Mouse (Mus musculus): ENCODE data around the gene Slc34a1. TPM values are rescaled to one million over a fixed set of nuclear protein-coding genes. Genes with fewer than 3 reads are reported as not detected.

Slc34a1 gene
- total RNA-seq, 1 experiment from 2014 or later, result not detected

DNA sequence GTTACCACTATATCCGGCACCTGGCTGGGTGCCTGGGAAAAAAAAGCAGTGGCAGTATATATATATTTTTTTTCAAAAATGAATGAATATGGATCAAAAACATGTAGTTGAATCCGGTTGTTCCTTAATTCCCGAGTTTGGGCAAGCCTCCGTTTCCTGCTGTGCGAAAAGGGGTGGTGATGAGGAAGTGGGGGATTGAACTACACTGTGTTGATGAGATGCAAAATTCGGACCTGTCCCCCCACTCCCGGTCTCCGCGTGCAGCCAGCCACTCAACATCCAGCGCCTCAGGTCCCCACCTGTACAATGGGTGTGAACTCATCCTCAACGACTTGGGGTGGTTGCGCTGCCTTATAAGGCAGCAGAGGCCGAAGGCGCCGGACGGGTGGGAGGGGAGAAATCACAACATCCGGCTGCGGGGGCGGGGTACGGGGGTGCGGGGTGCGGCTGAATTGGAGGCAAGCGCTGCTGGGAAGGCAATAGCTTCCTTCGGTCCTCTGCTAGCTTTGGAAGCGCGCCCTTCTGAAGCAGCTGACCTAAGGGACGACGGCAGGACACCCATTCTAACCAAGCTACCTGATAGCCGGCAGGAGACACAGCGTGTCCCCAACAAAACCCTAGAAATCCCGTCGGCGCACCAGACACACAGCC, 46.4 kb downstream of the Slc34a1 start:
- peak; percentile 85 for DNase-seq

DNA sequence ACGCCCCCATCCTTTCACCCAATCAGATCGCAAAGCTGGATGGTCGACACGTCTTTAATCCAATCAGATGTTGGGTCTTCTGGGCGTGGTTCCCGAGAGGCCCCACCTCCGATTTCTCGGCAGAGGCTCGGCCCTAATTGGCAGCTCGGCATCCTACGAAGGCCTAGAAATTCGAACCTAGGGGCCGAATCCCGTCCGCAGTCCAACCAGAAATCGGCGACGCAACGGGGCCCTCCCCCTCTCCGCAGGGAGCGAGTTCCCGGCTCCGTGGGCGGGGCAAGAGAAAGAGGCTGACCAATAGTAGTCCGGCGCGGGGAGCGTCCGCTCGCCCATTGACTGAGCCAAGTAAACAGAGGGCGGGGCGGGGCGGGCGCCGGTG, 46.9 kb downstream of the Slc34a1 start, which contains the start of gene Grk6:
Gene Grk6 (plus strand): TSS at position 136 of the 379 bp plus-strand sequence.
- peak; percentile 99 for DNase-seq

DNA sequence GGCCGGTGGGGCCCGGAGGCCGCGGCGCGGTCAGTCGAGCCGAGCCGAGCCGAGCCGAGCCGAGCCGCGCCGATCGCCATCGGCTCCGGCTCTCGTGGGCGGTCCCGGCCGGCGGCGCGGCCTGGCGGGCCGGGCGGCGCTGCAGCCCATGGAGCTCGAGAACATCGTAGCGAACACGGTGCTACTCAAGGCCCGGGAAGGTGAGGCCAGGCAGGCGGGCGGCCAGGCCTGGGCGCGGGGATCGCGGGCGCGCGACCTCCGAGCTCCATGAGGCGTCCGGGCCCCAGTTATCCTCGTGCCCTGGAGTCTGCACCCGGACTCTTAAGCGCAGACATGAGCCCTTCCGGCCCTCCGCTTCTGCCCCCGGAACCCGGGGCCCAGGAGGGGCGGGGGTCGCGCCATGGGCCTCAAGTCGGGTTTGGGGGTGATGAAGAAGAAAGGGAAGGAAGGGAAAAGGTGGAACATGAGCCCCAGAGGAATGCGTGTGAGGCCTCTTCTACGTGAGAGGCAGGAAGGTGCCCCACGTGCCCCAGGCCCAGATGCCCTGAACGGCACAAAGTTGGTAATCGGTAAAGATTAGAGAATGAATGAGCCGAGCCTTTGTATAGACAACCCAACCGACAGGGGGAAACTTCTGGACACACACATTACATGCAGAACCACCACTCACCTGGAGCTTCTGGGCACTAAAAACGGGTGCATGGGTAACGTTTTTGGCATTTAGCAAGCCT, 47.5 kb downstream of the Slc34a1 start:
- no peak for DNase-seq

DNA sequence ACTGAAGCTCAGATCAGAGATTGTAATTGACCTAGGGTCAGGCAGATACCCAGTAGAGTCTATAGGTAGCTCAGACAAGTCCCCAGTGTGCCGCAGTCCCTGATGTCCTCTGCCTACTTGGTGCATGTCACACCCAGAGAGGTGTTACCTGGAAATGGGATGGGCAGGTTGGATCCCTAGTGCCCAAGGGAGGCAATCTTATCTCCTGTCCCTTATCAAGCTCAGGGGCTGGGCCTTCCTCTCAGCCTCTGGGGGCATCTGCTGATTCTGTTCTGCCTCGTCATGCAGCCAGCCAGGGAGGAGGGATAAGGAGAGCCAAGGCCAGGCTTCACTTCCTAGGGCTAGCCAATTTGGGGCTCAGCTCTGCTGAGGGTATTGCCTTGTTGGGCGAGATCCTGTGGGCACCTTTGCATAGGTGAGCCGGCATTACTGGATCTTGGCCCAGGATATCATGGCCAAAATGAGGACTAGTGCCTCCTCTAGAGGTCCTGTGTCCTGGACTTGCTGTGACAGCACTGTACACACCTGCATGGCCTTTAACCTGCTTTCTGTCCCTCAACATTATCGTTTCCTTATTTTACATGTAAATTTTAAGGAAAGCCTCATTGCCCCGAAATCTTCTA, 48.6 kb downstream of the Slc34a1 start:
- DNase-seq, result peak; percentile 1

DNA sequence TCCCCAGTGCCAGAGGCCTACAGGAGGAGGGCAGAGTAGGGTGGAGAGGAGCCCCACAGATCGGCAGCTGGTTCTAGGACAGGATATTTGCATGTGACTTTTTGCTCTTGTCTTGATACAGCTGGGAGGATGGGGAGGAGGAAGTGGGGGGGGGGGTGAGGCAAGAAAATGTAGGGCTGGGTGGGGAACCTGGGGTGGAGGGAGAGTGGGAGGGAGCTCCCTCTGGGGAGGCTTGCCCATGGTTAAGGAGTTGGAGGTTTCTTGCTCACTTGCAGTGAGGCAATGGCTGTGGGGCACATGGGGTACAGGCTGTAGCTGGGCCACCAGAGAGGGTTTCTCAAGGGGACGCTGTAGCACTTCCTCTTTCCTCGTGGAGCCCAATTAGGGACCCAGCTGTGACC, 49.6 kb downstream of the Slc34a1 start:
- no peak for DNase-seq

DNA sequence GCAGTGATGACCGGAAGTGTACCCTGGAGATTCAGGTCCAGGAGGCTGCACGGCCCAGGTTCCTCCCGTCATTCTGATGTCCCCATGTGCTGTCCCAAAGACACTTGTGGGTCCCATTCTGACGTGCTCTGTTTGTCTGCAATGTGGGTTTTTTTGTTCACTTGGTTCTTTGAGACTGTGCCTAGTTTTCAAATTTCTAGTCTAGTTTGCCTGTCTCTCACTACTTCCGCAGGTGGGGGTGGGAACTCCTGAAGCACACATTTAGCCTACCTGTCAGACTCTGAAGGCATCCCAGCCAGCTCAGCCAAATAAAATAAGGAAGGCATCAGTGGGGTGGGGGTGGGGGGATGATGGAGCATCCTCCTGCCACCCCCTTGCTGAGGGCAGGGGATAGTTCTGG, 50.1 kb downstream of the Slc34a1 start:
- DNase-seq, result peak; percentile 0

DNA sequence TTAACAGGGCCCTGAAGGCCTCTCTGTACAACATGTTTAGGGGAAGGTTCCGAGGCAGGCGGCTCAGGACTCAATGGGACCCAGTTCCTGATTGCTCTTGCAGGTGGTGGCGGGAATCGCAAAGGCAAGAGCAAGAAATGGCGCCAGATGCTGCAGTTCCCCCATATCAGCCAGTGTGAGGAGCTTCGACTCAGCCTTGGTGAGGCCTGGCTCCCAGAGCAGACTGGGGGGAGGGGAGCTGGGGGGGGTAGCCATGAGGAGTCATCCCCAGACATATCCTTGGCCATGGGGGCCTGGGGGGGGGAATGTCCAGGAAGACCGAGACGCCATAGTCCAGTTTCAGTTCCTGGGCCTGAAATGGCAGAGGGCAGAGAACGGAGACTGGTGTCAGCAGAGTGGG, 51.2 kb downstream of the Slc34a1 start:
- DNase-seq, result peak; percentile 1

DNA sequence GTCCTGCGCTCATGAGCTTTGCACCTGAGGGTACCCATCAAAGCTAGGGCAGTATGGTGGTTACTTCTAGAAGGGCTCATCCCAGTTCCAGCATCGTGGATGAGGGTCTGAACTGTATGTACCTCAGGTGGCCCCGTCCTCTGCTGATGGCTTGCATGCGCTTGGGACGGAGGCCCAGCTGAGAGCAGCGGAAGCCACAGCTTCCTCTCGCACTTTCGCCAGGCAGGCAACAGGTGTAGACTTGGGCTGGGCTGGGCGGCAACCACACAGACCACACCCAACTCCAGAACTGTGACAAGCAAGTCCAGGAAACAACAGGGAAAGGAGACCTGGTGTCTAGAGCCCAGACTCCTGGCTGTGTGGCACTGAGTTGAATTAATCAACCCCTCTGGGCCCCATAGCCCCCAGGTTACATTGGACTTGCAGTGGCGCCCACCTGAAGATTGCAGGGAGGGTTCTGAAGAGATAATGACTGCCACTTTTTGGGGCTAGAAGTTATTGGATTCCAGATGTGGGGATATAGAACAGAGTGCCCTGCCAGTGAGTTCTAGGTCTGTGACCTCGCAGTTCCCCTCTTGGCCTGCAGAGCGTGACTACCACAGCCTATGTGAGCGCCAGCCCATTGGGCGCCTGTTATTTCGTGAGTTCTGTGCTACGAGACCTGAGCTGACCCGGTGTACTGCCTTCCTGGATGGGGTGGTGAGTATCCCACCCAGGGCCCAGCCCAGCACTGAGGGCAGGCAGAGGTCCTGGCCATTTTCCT, 51.9 kb downstream of the Slc34a1 start:
- DNase-seq, result no peak

DNA sequence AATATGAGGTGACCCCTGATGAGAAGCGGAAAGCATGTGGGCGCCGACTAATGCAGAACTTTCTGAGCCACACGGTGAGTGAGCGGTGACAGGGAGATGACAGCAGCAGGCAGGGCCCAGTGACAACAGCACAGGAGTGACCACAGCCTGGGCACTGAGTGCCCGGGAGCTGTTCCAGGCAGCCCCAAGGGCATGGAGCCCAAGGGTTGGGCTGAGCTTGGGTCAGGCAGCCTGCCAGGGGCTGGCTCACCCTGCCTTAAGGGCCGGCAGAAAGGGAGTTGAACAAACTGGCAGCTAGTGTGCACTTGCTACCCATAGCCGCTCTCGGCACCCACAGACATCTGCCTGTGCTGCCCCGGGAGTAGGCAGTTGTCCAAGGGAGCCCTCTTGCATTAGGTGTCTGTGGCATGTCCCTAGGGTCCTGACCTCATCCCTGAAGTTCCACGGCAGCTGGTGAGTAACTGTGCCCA, 52.6 kb downstream of the Slc34a1 start:
- peak; percentile 90 for DNase-seq

DNA sequence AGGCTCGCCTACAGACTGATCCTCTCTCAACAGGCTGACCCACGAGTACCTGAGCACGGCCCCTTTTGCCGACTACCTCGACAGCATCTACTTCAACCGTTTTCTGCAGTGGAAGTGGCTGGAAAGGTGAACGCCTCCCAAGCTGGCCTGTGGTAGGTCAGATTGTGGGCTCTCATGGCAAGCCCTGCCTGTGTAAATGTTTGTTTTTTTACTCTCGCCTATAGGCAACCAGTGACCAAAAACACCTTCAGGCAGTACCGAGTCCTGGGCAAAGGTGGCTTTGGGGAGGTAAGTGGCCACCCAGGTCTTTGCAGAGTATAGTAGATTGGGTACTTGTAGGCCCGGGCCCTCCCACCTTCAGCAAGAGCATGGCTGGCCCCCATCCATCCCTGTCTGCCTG, 53.3 kb downstream of the Slc34a1 start:
- DNase-seq, result no peak

DNA sequence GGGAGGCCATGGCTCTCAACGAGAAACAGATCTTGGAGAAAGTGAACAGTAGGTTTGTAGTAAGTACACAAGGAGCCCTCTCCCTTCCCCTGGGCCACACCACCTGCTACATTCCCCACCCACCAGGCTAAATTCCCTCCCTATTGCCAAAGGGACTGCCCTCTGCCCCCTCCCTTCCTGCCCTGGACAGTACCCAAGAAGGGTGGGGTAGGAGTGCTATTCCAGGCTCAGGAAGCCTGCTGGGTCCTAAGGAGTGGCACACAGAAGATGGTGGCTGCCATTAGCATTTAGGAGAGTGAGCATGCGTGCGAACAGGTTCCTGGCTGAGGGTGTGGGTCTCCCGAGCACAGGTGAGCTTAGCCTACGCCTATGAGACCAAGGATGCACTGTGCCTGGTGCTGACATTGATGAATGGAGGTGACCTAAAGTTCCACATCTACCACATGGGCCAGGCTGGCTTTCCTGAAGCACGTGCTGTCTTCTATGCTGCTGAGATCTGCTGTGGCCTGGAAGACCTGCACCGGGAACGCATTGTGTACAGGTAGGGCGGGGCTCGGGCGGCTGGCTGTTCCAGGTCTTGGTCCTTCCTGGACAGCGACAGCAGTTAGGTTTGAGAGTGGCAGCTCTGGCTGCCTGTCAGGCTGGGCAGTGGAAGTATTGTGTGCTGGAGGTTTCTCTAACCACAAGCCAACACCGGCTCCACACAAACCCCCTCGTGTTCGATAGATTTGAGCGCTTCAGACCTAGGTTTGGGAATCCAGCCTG, 54.0 kb downstream of the Slc34a1 start:
- DNase-seq, result no peak

DNA sequence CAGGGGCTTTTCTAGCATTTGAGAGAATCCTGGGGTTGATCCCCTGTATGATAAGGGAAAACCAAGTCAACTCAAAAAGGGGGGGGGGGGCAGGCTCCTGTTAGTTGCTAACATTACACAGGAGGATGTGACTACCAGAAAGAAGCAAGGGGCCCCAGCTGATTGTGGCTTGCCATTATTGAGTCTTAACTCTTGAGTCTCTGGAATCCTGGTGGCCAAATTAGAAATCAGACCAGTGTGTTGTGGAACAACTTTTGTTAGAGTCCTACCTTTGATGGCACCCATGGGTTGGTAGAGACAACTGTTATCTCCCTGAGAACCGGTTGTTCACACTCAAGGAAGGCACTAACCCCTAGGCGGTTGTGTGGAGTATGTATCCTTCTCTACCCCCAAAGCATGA, 65.0 kb downstream of the Slc34a1 start:
- DNase-seq, result no peak

DNA sequence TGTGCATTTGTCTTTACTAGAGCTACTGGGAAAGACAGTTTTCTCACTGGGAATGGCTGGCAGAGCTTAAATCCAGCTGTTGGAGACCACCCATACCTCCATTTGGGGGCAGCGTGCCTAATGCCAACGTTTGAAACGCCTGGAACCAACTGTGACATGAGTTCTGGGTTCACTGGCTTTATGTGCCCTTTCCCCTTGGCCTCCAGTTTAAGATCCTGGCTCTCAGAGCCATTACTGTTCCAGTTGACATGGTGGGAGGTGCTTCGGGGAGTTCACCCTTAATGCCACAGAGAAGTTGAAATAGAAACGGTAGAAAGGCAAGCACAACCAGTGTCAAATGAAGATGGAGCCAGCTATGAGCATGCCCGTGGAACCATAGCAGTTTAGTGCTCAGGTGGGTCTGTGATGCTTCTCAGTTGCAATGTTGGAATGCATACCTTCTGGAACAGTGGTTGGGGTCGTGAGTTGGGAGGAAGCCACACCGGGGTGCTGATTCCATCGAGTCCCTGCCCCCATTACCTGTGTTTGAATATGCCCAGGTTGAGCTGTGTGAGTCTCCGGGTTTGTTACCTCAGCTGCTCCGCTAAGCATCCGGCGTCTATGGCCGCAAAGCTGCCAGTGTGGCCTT, 65.5 kb downstream of the Slc34a1 start:
- no peak for DNase-seq

DNA sequence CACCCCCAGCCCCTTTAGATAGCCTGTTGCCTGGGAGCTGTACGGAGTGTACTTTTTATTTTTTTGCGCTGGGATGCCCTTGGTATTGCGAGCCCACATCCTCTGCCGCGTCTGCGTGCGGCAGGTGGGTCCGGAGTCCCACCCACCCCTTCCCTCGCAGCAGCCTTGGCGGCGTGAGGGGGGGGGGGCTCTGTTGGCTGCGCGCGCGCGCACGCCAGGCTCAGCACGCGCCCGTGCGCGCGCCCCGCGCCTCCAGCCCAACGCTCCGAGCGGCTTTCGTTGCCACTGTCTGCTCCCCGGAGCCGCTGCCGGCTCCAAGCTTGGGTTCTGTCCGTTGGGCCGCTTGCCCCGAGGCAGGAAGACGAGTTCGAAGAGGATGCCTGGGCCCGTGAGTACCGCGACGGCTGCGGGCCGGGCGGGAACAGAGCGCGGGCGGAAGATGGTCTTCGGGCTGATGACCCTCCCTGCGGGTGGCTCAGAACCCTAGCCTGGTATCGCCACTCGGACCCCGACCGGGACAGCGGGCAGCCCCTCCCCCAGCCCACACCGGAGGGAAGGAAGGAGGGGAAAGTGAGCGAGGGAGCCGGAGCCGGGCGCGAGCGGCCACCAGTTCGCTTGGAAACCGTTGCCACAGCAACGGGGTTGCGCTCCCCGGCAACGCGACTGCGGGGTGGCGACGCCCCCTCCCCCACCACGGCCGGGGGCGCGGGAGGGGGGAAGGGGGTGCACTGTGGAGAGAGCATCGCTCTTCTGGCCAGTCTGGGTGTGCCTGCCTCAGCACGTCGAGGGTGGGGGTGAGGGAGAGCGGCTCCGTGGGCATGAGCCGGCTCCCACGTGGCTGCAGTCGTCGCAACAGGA, 66.3 kb downstream of the Slc34a1 start, which contains the start of gene Prr7:
Gene Prr7 (plus strand): TSS at position 241 of the 858 bp plus-strand sequence.
- peak; percentile 66 for DNase-seq

DNA sequence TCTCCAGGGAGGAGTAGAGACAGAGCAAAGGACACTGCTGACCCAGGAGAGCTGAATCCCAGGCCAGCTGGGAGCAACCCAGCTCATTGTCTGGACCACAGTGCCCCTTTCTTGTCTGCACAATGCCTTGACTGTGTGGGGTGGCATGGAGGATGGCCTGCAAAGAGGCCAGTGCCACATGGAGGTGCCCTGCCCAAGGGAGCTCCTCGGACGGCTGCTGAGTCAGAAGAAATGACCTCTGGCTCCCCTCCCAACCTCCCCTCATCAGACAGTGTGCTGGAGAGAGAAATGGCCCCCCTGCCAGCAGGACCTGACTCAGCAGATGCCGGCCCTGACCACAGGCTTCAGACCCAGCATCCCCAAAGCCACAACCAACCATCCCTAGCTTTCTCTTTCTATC, 67.2 kb downstream of the Slc34a1 start:
- peak; percentile 46 for DNase-seq

Small RNA genes within 50 kb of the gene (microRNA-seq; reads per million reads assigned to microRNA genes)
- 0.69 to 1.8 reads per million in 2 experiments for gene Mir6943

Other genes with a start within 250 kb of the Slc34a1 start
- 35.6 and 60.4 TPM in 2 replicates for gene Fgfr4, start 245.5 kb upstream of the Slc34a1 start, total RNA-seq (2021)
- gene Nsd1, start 188.4 kb upstream of the Slc34a1 start, total RNA-seq (2021), result 121 and 142 TPM in 2 replicates
- 153 and 156 TPM in 2 replicates for gene Prelid1, start 77.7 kb upstream of the Slc34a1 start, total RNA-seq (2021)
- 58.0 and 87.0 TPM in 2 replicates for gene Rab24, start 76.2 kb upstream of the Slc34a1 start, total RNA-seq (2021)
- 5.0 and 8.3 TPM in 2 replicates for gene Mxd3, start 68.4 kb upstream of the Slc34a1 start, total RNA-seq (2021)
- gene Lman2, start 35.4 kb upstream of the Slc34a1 start, total RNA-seq (2021), result 107 and 109 TPM in 2 replicates
- 0.70 and 0.86 TPM in 2 replicates for gene Rgs14, start 28.5 kb upstream of the Slc34a1 start, total RNA-seq (2021)
- gene Pfn3, start 17.0 kb downstream of the Slc34a1 start, total RNA-seq (2021), result not detected in 2 replicates
- gene F12, start 28.6 kb downstream of the Slc34a1 start, total RNA-seq (2021), result 0.15 and 3.3 TPM in 2 replicates
- gene Grk6, start 46.9 kb downstream of the Slc34a1 start, total RNA-seq (2021), result 47.9 and 62.1 TPM in 2 replicates
- gene Prr7, start 66.1 kb downstream of the Slc34a1 start, total RNA-seq (2021), result 3.8 and 3.9 TPM in 2 replicates
- gene Dbn1, start 89.9 kb downstream of the Slc34a1 start, total RNA-seq (2021), result 14.6 and 19.1 TPM in 2 replicates
- gene Pdlim7, start 115.5 kb downstream of the Slc34a1 start, total RNA-seq (2021), result 17.6 and 18.7 TPM in 2 replicates
- gene Dok3, start 131.1 kb downstream of the Slc34a1 start, total RNA-seq (2021), result 3.4 and 4.4 TPM in 2 replicates
- gene Ddx41, start 138.5 kb downstream of the Slc34a1 start, total RNA-seq (2021), result 52.6 and 57.3 TPM in 2 replicates
- 75.2 and 75.3 TPM in 2 replicates for gene Fam193b, start 172.9 kb downstream of the Slc34a1 start, total RNA-seq (2021)
- gene Tmed9, start 175.5 kb downstream of the Slc34a1 start, total RNA-seq (2021), result 144 and 170 TPM in 2 replicates
- gene B4galt7, start 201.7 kb downstream of the Slc34a1 start, total RNA-seq (2021), result 16.4 and 19.7 TPM in 2 replicates
- 37.4 and 37.7 TPM in 2 replicates for gene Caml, start 224.8 kb downstream of the Slc34a1 start, total RNA-seq (2021)
- 39.2 and 48.2 TPM in 2 replicates for gene Ddx46, start 236.8 kb downstream of the Slc34a1 start, total RNA-seq (2021)

All from adrenal gland, postnatal 25 days (tissue).